Mouse (Mus musculus) ES-Bruce4 (cell line): Measurements from ENCODE around the gene Tiam1. TPM values are rescaled to one million over a fixed set of nuclear protein-coding genes. Genes with fewer than 3 reads are reported as not detected.

Experiments
- H3K27ac ChIP-seq: 2 replicates; pipeline ENCODE4 v1.5.1; 2012; ENCODE audit warnings: low read length, inconsistent platforms; ENCODE audit not compliant: insufficient read depth
- H3K27me3 ChIP-seq: 2 replicates; pipeline ENCODE4 v1.6.1; 2012; ENCODE audit warnings: mild to moderate bottlenecking, low read length, inconsistent platforms; ENCODE audit not compliant: control insufficient read depth, poor library complexity, insufficient read depth, severe bottlenecking
- H3K36me3 ChIP-seq: 2 replicates; pipeline ENCODE4 v1.6.1; 2012; ENCODE audit warnings: inconsistent platforms, mild to moderate bottlenecking, low read length, moderate library complexity; ENCODE audit not compliant: control insufficient read depth, poor library complexity, insufficient read depth, severe bottlenecking
- H3K4me1 ChIP-seq: one replicate; pipeline ENCODE4 v1.8.1; 2011; ENCODE audit warnings: low read length; ENCODE audit not compliant: control insufficient read depth, insufficient read depth
- H3K4me3 ChIP-seq: 2 replicates; pipeline ENCODE4 v1.5.1; 2011; ENCODE audit warnings: low read depth, mild to moderate bottlenecking, low read length
- H3K9ac ChIP-seq: 2 replicates; pipeline ENCODE4 v1.6.1; 2012; ENCODE audit warnings: low read depth, mild to moderate bottlenecking, inconsistent platforms; ENCODE audit not compliant: poor library complexity, severe bottlenecking
- H3K9me3 ChIP-seq: replicated peaks from 2 replicates; pipeline ENCODE4 v1.6.1; 2012; ENCODE audit warnings: mild to moderate bottlenecking, low read length, inconsistent platforms; ENCODE audit not compliant: control insufficient read depth, poor library complexity, insufficient read depth, severe bottlenecking
- CTCF ChIP-seq: IDR thresholded peaks from one replicate; pipeline ENCODE4 v1.8.1; 2011; ENCODE audit warnings: low read depth, low read length
- EP300 ChIP-seq: IDR thresholded peaks from 2 replicates; pipeline ENCODE4 v1.6.1; 2011; ENCODE audit warnings: low read depth, low read length; ENCODE audit not compliant: insufficient read depth
- POLR2A ChIP-seq: IDR thresholded peaks from one replicate; pipeline ENCODE4 v1.8.1; 2011; ENCODE audit warnings: low read length; ENCODE audit not compliant: insufficient read depth
- polyA plus RNA-seq: library from polyadenylated mRNA; stranded (reverse); fragments of >200 nt; gene quantifications from 2 replicates; pipeline ENCODE4 v1.2.4, GENCODE M21; 2011; ENCODE audit warnings: low read depth; ENCODE audit not compliant: missing spikeins, insufficient read depth, insufficient read length

Tiam1 gene
- polyA plus RNA-seq, 1 experiment: 24.4 TPM

DNA sequence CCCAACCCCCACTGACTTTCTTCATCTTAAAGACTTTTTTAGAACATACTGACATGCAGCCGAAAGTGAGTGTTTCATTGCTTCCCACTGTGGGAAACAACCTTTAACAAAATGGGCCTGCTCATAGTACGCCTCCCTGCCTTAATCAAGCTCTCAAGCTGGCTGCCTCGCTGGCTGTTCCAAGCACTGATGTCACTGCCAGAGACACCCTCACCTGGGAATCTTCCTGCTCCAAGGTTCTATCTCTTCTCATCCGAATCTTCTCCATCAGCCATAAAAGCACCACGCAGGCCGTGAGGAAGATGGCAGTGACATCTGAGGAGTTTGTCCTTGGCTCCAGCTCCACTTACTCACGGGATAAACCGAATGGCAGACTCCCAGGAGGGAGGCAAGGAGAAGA, 220.3 kb downstream of the Tiam1 start:
- Histone ChIP-seq H3K9ac (no peak overlapping the region), H3K36me3 (no peaks in the 10 kb centered on the region), H3K27ac (no peak overlapping the region), H3K9me3 (no peaks in the 10 kb centered on the region), H3K4me1 (peaks cover 2% of the 10 kb centered on the region), H3K27me3 (no peaks in the 10 kb centered on the region), H3K4me3 (no peak overlapping the region)
- TF ChIP-seq POLR2A: no peak
- no peak for TF ChIP-seq EP300
- no peak for TF ChIP-seq CTCF

GRCm38 (mm10) chr16:89922458-89922857, 221.1 kb downstream of the Tiam1 start:
- Histone ChIP-seq H3K9ac (no peak overlapping the region), H3K4me3 (no peak overlapping the region), H3K27ac (no peak overlapping the region), H3K9me3 (no peaks in the 10 kb centered on the region), H3K27me3 (no peaks in the 10 kb centered on the region), H3K4me1 (peaks cover 2% of the 10 kb centered on the region), H3K36me3 (no peaks in the 10 kb centered on the region)
- TF ChIP-seq CTCF (peak; percentile 71), POLR2A (no peak), EP300 (no peak)

- peaks cover 2% of the 10 kb centered on the region for H3K4me1 ChIP-seq
- H3K4me3 ChIP-seq: peak overlapping the region; percentile 10
- no peaks in the 10 kb centered on the region for H3K36me3 ChIP-seq
- no peak overlapping the region for H3K27ac ChIP-seq
- no peaks in the 10 kb centered on the region for H3K27me3 ChIP-seq
- H3K9ac ChIP-seq: no peak overlapping the region
- H3K9me3 ChIP-seq: no peaks in the 10 kb centered on the region
- no peak for TF ChIP-seq CTCF
- no peak for TF ChIP-seq POLR2A
- no peak for TF ChIP-seq EP300
Measured at GRCm38 (mm10) chr16:89921370-89921769, 222.2 kb downstream of the Tiam1 start.

GRCm38 (mm10) chr16:89920417-89920816, 223.2 kb downstream of the Tiam1 start:
- TF ChIP-seq POLR2A: no peak

GRCm38 (mm10) chr16:89917404-89917803, 226.2 kb downstream of the Tiam1 start:
- H3K27me3 ChIP-seq: no peaks in the 10 kb centered on the region
- TF ChIP-seq EP300: no peak
- TF ChIP-seq CTCF: no peak
- TF ChIP-seq POLR2A: no peak
- no peaks in the 10 kb centered on the region for H3K36me3 ChIP-seq
- H3K9me3 ChIP-seq: no peaks in the 10 kb centered on the region
- H3K9ac ChIP-seq: no peak overlapping the region
- peaks cover 2% of the 10 kb centered on the region for H3K4me1 ChIP-seq
- no peak overlapping the region for H3K27ac ChIP-seq
- no peak overlapping the region for H3K4me3 ChIP-seq

More at GRCm38 (mm10) chr16:89920417-89920816, 223.2 kb downstream of the Tiam1 start:
- Histone ChIP-seq H3K36me3 (no peaks in the 10 kb centered on the region), H3K4me3 (no peak overlapping the region), H3K27me3 (no peaks in the 10 kb centered on the region), H3K27ac (no peak overlapping the region), H3K9me3 (no peaks in the 10 kb centered on the region), H3K4me1 (peaks cover 2% of the 10 kb centered on the region), H3K9ac (no peak overlapping the region)

GRCm38 (mm10) chr16:89914946-89915345, 228.6 kb downstream of the Tiam1 start:
- no peaks in the 10 kb centered on the region for H3K36me3 ChIP-seq
- no peaks in the 10 kb centered on the region for H3K4me1 ChIP-seq
- TF ChIP-seq EP300: no peak
- TF ChIP-seq POLR2A: no peak
- TF ChIP-seq CTCF: no peak
- no peaks in the 10 kb centered on the region for H3K9me3 ChIP-seq
- H3K27ac ChIP-seq: no peak overlapping the region
- no peak overlapping the region for H3K9ac ChIP-seq
- H3K27me3 ChIP-seq: no peaks in the 10 kb centered on the region
- no peak overlapping the region for H3K4me3 ChIP-seq
